Mouse (Mus musculus): Measurements from ENCODE around the gene Cryba4.

The Cryba4 gene

GRCm38 (mm10) chr5:112240761-112241160, 11.6 kb downstream of the Cryba4 start:
- peak; percentile 73; the same call in 1 of the 2 replicates for ATAC-seq (ENCODE audit: insufficient number of reproducible peaks, low FRiP score, low TSS enrichment)

GRCm38 (mm10) chr5:112238781-112239482, 13.4 kb downstream of the Cryba4 start:
- no peak for ATAC-seq (ENCODE audit: insufficient number of reproducible peaks, low FRiP score, low TSS enrichment)

- no peak for ATAC-seq (ENCODE audit: insufficient number of reproducible peaks, low FRiP score, low TSS enrichment)
Measured at GRCm38 (mm10) chr5:112237866-112238570, 14.3 kb downstream of the Cryba4 start.

- no peak for ATAC-seq (ENCODE audit: insufficient number of reproducible peaks, low FRiP score, low TSS enrichment)
Measured at GRCm38 (mm10) chr5:112237439-112237838, 14.9 kb downstream of the Cryba4 start.

GRCm38 (mm10) chr5:112236631-112237030, 15.7 kb downstream of the Cryba4 start:
- no peak for ATAC-seq (ENCODE audit: insufficient number of reproducible peaks, low FRiP score, low TSS enrichment)

- no peak for ATAC-seq (ENCODE audit: insufficient number of reproducible peaks, low FRiP score, low TSS enrichment)
Measured at GRCm38 (mm10) chr5:112235806-112236205, 16.5 kb downstream of the Cryba4 start.

- ATAC-seq (ENCODE audit: insufficient number of reproducible peaks, low FRiP score, low TSS enrichment): no peak
Measured at GRCm38 (mm10) chr5:112228240-112229076, 23.9 kb downstream of the Cryba4 start.

GRCm38 (mm10) chr5:112227898-112228239, 24.4 kb downstream of the Cryba4 start:
- no peak for ATAC-seq (ENCODE audit: insufficient number of reproducible peaks, low FRiP score, low TSS enrichment)

GRCm38 (mm10) chr5:112227354-112227753, 25.0 kb downstream of the Cryba4 start:
- ATAC-seq (ENCODE audit: insufficient number of reproducible peaks, low FRiP score, low TSS enrichment): no peak

GRCm38 (mm10) chr5:112225591-112225990, 26.7 kb downstream of the Cryba4 start:
- ATAC-seq (ENCODE audit: insufficient number of reproducible peaks, low FRiP score, low TSS enrichment): no peak

- no peak for ATAC-seq (ENCODE audit: insufficient number of reproducible peaks, low FRiP score, low TSS enrichment)
Measured at GRCm38 (mm10) chr5:112220203-112220602, 32.1 kb downstream of the Cryba4 start.

GRCm38 (mm10) chr5:112219398-112219797, 32.9 kb downstream of the Cryba4 start:
- no peak for ATAC-seq (ENCODE audit: insufficient number of reproducible peaks, low FRiP score, low TSS enrichment)

GRCm38 (mm10) chr5:112218679-112219078, 33.6 kb downstream of the Cryba4 start:
- no peak for ATAC-seq (ENCODE audit: insufficient number of reproducible peaks, low FRiP score, low TSS enrichment)

- ATAC-seq (ENCODE audit: insufficient number of reproducible peaks, low FRiP score, low TSS enrichment): no peak
Measured at GRCm38 (mm10) chr5:112217031-112217430, 35.3 kb downstream of the Cryba4 start.

GRCm38 (mm10) chr5:112216335-112216734, 36.0 kb downstream of the Cryba4 start:
- ATAC-seq (ENCODE audit: insufficient number of reproducible peaks, low FRiP score, low TSS enrichment): no peak

GRCm38 (mm10) chr5:112215801-112216251, 36.5 kb downstream of the Cryba4 start:
- no peak for ATAC-seq (ENCODE audit: insufficient number of reproducible peaks, low FRiP score, low TSS enrichment)

- no peak for ATAC-seq (ENCODE audit: insufficient number of reproducible peaks, low FRiP score, low TSS enrichment)
Measured at GRCm38 (mm10) chr5:112215291-112215751, 37.0 kb downstream of the Cryba4 start.

- no peak for ATAC-seq (ENCODE audit: insufficient number of reproducible peaks, low FRiP score, low TSS enrichment)
Measured at GRCm38 (mm10) chr5:112214419-112214818, 37.9 kb downstream of the Cryba4 start.

- no peak for ATAC-seq (ENCODE audit: insufficient number of reproducible peaks, low FRiP score, low TSS enrichment)
Measured at GRCm38 (mm10) chr5:112213331-112214240, 38.7 kb downstream of the Cryba4 start.

All from cerebellum, adult (tissue).